9 mouse cellular contexts compared by ENCODE assay signal in the genomic region with DNA sequence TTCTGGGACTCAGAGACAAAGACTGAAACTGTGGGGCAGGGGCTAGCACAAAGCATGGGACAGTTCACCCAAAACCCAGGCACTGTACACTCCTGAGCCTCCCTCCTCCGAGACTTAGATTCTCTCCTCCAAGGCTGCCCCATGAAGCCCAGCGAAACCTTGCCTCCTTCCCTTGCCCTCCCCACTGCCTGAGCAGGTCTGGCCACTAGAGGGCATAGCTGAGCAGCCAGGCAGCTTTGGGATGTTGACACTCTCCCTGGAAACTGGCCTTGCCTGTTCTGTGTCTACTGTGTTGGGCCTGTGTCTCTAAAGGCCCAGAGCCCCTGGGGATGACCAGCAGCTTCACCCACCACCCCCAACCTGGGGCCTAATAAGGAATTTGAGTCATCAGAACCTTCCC. TPM values are rescaled to one million over a fixed set of nuclear protein-coding genes. Genes with fewer than 3 reads are reported as not detected.
A peak's percentile ranks its signal among the peaks of the same experiment; 100 is the strongest.
DNase-seq lines count a peak whose midpoint lies in the region; ATAC-seq and TF ChIP-seq lines count a peak whose summit lies in the region.
"Had no signal": no experiment of that assay in that cellular context is flagged by ENCODE, and none has a peak within 500 bp of the region (broad histone marks: within the 10 kb centered on the region; RNA-seq: fewer than 3 reads in every experiment).

A gene (plus strand): TSS at position 290 of the 400 bp plus-strand sequence.

- no peaks in the 10 kb centered on the region; the same call in none of the 2 replicates for H3K4me1 ChIP-seq in hindbrain, embryonic 12.5 days
- no peaks in the 10 kb centered on the region for H3K4me1 ChIP-seq in midbrain, postnatal 0 days (ENCODE audit: insufficient read depth, low read length)

- no peak within 1 kb of the TSS for H3K9ac ChIP-seq in hindbrain, embryonic 12.5 days
- no peak within 1 kb of the TSS for H3K9ac ChIP-seq in midbrain, postnatal 0 days (replicated peaks; ENCODE audit: low read length, poor library complexity, severe bottlenecking)

- no peaks in the 10 kb centered on the region for H3K9me3 ChIP-seq in hindbrain, embryonic 12.5 days (replicated peaks)
- H3K9me3 ChIP-seq in midbrain, postnatal 0 days (ENCODE audit: low read length): no peaks in the 10 kb centered on the region

- no peak within 1 kb of the TSS for H3K4me2 ChIP-seq in hindbrain, embryonic 12.5 days (replicated peaks)
- no peak within 1 kb of the TSS for H3K4me2 ChIP-seq in midbrain, postnatal 0 days (ENCODE audit: low read depth, low read length, poor library complexity, severe bottlenecking)

- ATAC-seq in hindbrain, embryonic 12.5 days (ENCODE audit: low FRiP score): peak; percentile 21; the same call in 1 of the 2 replicates
- ATAC-seq in midbrain, postnatal 0 days (ENCODE audit: low FRiP score): no peak

- intact Hi-C loops in left cerebral cortex, postnatal 4 days (cut with DNase I): no loop called here

- peak; percentile 64 for DNase-seq in gastrocnemius, adult 18-20 months (ENCODE audit: low spot score)
- DNase-seq in gastrocnemius, postnatal 25 days: no peak
- DNase-seq in T-cell, adult 2 months (ENCODE audit: low spot score): peak; percentile 58
- peak; percentile 60 for DNase-seq in embryo, embryonic 10 days (ENCODE audit: low spot score)
- peak; percentile 46 for DNase-seq in left cerebral cortex, postnatal 4 days
- no peak for DNase-seq in midbrain, postnatal 0 days (ENCODE audit: low spot score)
- DNase-seq in testis, postnatal 14 days (ENCODE audit: low spot score): peak; percentile 33

- WGBS in hindbrain, embryonic 12.5 days: 40% methylated on average over 2 of the region's 2 CpGs
- 30% methylated on average over 2 of the region's 2 CpGs for WGBS in midbrain, postnatal 0 days

- peaks cover 22% of the 10 kb centered on the region; the same call in 1 of the 2 replicates for H3K27me3 ChIP-seq in hindbrain, embryonic 12.5 days
- H3K27me3 ChIP-seq in midbrain, postnatal 0 days (ENCODE audit: insufficient read depth, low read length): no peaks in the 10 kb centered on the region; the same call in 1 of the 2 replicates

- no peak within 1 kb of the TSS for H3K4me3 ChIP-seq in hindbrain, embryonic 12.5 days
- no peak within 1 kb of the TSS for H3K4me3 ChIP-seq in midbrain, postnatal 0 days (ENCODE audit: low read depth, low read length)

- no peak within 1 kb of the TSS for H3K27ac ChIP-seq in hindbrain, embryonic 12.5 days
- H3K27ac ChIP-seq in midbrain, postnatal 0 days (ENCODE audit: low read depth, low read length): no peak within 1 kb of the TSS

- TF ChIP-seq CTCF in midbrain, postnatal 0 days (IDR thresholded peaks at IDR 0.05): peak; percentile 74

- no peaks in the 10 kb centered on the region for H3K36me3 ChIP-seq in hindbrain, embryonic 12.5 days
- no peaks in the 10 kb centered on the region for H3K36me3 ChIP-seq in midbrain, postnatal 0 days (ENCODE audit: insufficient read depth, low read length)

RNA-seq across cellular contexts. Expression of the gene that starts here (rescaled TPM):
- total RNA-seq in gastrocnemius, adult 18-20 months (2021): under 1 TPM in 1 of 2 experiments, not detected in 1; 0.14 TPM
- not detected for total RNA-seq in gastrocnemius, postnatal 25 days (2021)
- polyA plus RNA-seq in hindbrain, embryonic 12.5 days (2016; fragmentation: Nextera tagmentation; extraction: Ambion mirVana): 0.27 and 0.72 TPM in 2 replicates
- total RNA-seq in left cerebral cortex, postnatal 4 days (2021): 1 to 10 TPM; 2.4 to 2.8 TPM
- 2.5 and 3.9 TPM in 2 replicates for total RNA-seq in midbrain, postnatal 0 days (2014; rRNA removed)
- 2.9 and 3.3 TPM in 2 replicates for polyA plus RNA-seq in midbrain, postnatal 0 days (2015; fragmentation: Nextera tagmentation; extraction: Ambion mirVana)
- polyA plus RNA-seq: liver, embryonic 16.5 days had no signal

Comparison
In these comparisons a context has a peak if more than half of its experiments do, and no peak if none do; other contexts are left out.
1. Peak in DNase-seq in gastrocnemius, adult 18-20 months; RNA of the gene not detected or under 1 TPM.
2. Peak in ATAC-seq in hindbrain, embryonic 12.5 days; RNA of the gene not detected or under 1 TPM.
3. DNase-seq: peak in T-cell, adult 2 months (single experiment), embryo, embryonic 10 days (single experiment), left cerebral cortex, postnatal 4 days (single experiment) and testis, postnatal 14 days (single experiment); none in gastrocnemius, postnatal 25 days (single experiment) and midbrain, postnatal 0 days (single experiment).